Mouse (Mus musculus) limb, embryonic 10.5 days (tissue): Measurements from ENCODE around the gene Adcy2. TPM values are rescaled to one million over a fixed set of nuclear protein-coding genes. Genes with fewer than 3 reads are reported as not detected.

ENCODE experiments used
- DNase-seq: peaks from one replicate; pipeline ENCODE4 v3.0.0-alpha.2; 2017; ENCODE audit warnings: low spot score
- H3K27ac ChIP-seq: fragments of 300-500 bp; sonication (generic); 2 replicates; pipeline ENCODE4 v1.5.1; 2016; ENCODE audit warnings: mild to moderate bottlenecking
- H3K27me3 ChIP-seq: fragments of 300-500 bp; sonication (generic); 2 replicates; pipeline ENCODE4 v1.6.1; 2016; ENCODE audit warnings: low read depth, mild to moderate bottlenecking; ENCODE audit not compliant: poor library complexity, severe bottlenecking
- H3K36me3 ChIP-seq: fragments of 300-500 bp; sonication (generic); 2 replicates; pipeline ENCODE4 v1.6.1; 2016; ENCODE audit warnings: mild to moderate bottlenecking, moderate library complexity
- H3K4me1 ChIP-seq: fragments of 300-500 bp; sonication (generic); 2 replicates; pipeline ENCODE4 v1.6.1; 2016
- H3K4me3 ChIP-seq: fragments of 300-500 bp; sonication (generic); 2 replicates; pipeline ENCODE4 v1.5.1; 2016; ENCODE audit warnings: mild to moderate bottlenecking, moderate library complexity
- H3K9me3 ChIP-seq: fragments of 300-500 bp; sonication (generic); replicated peaks from 2 replicates; pipeline ENCODE4 v1.6.1; 2016; ENCODE audit warnings: mild to moderate bottlenecking
- WGBS: fragments of 180-500 bp; shearing (Covaris S2); methylation state at CpG from one replicate; pipeline ENCODE4 v1.1.7; 2016; 5-methylcytosine and 5-hydroxymethylcytosine counted together
- polyA plus RNA-seq: library from polyadenylated mRNA; unstranded; fragments of >200 nt; fragmentation: Nextera tagmentation; extraction: Ambion mirVana; gene quantifications from 2 replicates; pipeline ENCODE4 v1.2.1, GENCODE M21; 2016

The Adcy2 gene
- polyA plus RNA-seq, 1 experiment from 2014 or later = 1.2 TPM

GRCm38 (mm10) chr13:68680429-68680828 lies 318.9 kb downstream of the Adcy2 start:
- Histone ChIP-seq H3K27ac (no peak overlapping the region), H3K36me3 (no peaks in the 10 kb centered on the region), H3K27me3 (no peaks in the 10 kb centered on the region), H3K9me3 (no peaks in the 10 kb centered on the region), H3K4me3 (no peak overlapping the region), H3K4me1 (no peaks in the 10 kb centered on the region)
- no peak for DNase-seq
- WGBS = 83% methylated on average over 1 of the region's 1 CpGs

- H3K4me1 ChIP-seq = no peaks in the 10 kb centered on the region
- H3K4me3 ChIP-seq = no peak overlapping the region
- no peak overlapping the region for H3K27ac ChIP-seq
- no peaks in the 10 kb centered on the region for H3K36me3 ChIP-seq
- no peak for DNase-seq
- no peaks in the 10 kb centered on the region for H3K9me3 ChIP-seq
- 93% methylated on average over 1 of the region's 1 CpGs for WGBS
- H3K27me3 ChIP-seq = no peaks in the 10 kb centered on the region
Measured at GRCm38 (mm10) chr13:68642786-68643185, 356.6 kb downstream of the Adcy2 start.

- Histone ChIP-seq H3K4me3 (no peak overlapping the region), H3K36me3 (no peaks in the 10 kb centered on the region), H3K9me3 (no peaks in the 10 kb centered on the region), H3K27ac (no peak overlapping the region), H3K4me1 (no peaks in the 10 kb centered on the region), H3K27me3 (no peaks in the 10 kb centered on the region)
- no peak for DNase-seq
- 76% methylated on average over 3 of the region's 3 CpGs for WGBS
Measured at GRCm38 (mm10) chr13:68627041-68627440, 372.3 kb downstream of the Adcy2 start.

GRCm38 (mm10) chr13:68622792-68623191 lies 376.5 kb downstream of the Adcy2 start:
- no peaks in the 10 kb centered on the region for H3K36me3 ChIP-seq
- no peak overlapping the region for H3K4me3 ChIP-seq
- no peaks in the 10 kb centered on the region for H3K4me1 ChIP-seq
- DNase-seq = no peak
- H3K27me3 ChIP-seq = no peaks in the 10 kb centered on the region
- no peak overlapping the region for H3K27ac ChIP-seq
- 74% methylated on average over 6 of the region's 6 CpGs for WGBS
- H3K9me3 ChIP-seq = no peaks in the 10 kb centered on the region

GRCm38 (mm10) chr13:68607652-68608405 lies 391.5 kb downstream of the Adcy2 start:
- WGBS = 50% methylated on average over 21 of the region's 21 CpGs
- H3K27ac ChIP-seq = no peak overlapping the region

GRCm38 (mm10) chr13:68605689-68606126 lies 393.6 kb downstream of the Adcy2 start:
- Histone ChIP-seq H3K36me3 (no peaks in the 10 kb centered on the region), H3K9me3 (no peaks in the 10 kb centered on the region), H3K4me1 (peaks cover 13% of the 10 kb centered on the region; the same call in 1 of the 2 replicates), H3K27me3 (no peaks in the 10 kb centered on the region), H3K4me3 (peak overlapping the region; percentile 46), H3K27ac (peak overlapping the region; percentile 53)
- 7% methylated on average over 11 of the region's 11 CpGs for WGBS
- DNase-seq = peak; percentile 62

More at GRCm38 (mm10) chr13:68607652-68608405, 391.5 kb downstream of the Adcy2 start:
- Histone ChIP-seq H3K27me3 (no peaks in the 10 kb centered on the region), H3K4me1 (peaks cover 11% of the 10 kb centered on the region; the same call in 1 of the 2 replicates), H3K9me3 (no peaks in the 10 kb centered on the region), H3K36me3 (no peaks in the 10 kb centered on the region), H3K4me3 (peak overlapping the region; percentile 26)
- DNase-seq = peak; percentile 31

GRCm38 (mm10) chr13:68603085-68603484 lies 396.3 kb downstream of the Adcy2 start:
- Histone ChIP-seq H3K4me1 (peaks cover 11% of the 10 kb centered on the region; the same call in 1 of the 2 replicates), H3K27ac (no peak overlapping the region), H3K9me3 (no peaks in the 10 kb centered on the region), H3K27me3 (no peaks in the 10 kb centered on the region), H3K4me3 (no peak overlapping the region), H3K36me3 (no peaks in the 10 kb centered on the region)
- DNase-seq = no peak
- 81% methylated on average over 6 of the region's 6 CpGs for WGBS

GRCm38 (mm10) chr13:68601184-68601583 lies 398.2 kb downstream of the Adcy2 start:
- Histone ChIP-seq H3K9me3 (no peaks in the 10 kb centered on the region), H3K27ac (no peak overlapping the region), H3K36me3 (no peaks in the 10 kb centered on the region), H3K4me1 (peaks cover 16% of the 10 kb centered on the region), H3K4me3 (no peak overlapping the region), H3K27me3 (peaks cover 6% of the 10 kb centered on the region; the same call in 1 of the 2 replicates)
- WGBS = 37% methylated on average over 6 of the region's 6 CpGs
- DNase-seq = no peak

GRCm38 (mm10) chr13:68598953-68599352 lies 400.4 kb downstream of the Adcy2 start:
- Histone ChIP-seq H3K9me3 (no peaks in the 10 kb centered on the region), H3K27me3 (peaks cover 6% of the 10 kb centered on the region; the same call in 1 of the 2 replicates), H3K36me3 (peaks cover 6% of the 10 kb centered on the region; the same call in 1 of the 2 replicates), H3K4me1 (peaks cover 10% of the 10 kb centered on the region), H3K27ac (no peak overlapping the region), H3K4me3 (no peak overlapping the region)
- no peak for DNase-seq

GRCm38 (mm10) chr13:68597667-68598066 lies 401.7 kb downstream of the Adcy2 start:
- WGBS = 11% methylated on average over 13 of the region's 13 CpGs
- Histone ChIP-seq H3K27me3 (peaks cover 6% of the 10 kb centered on the region; the same call in 1 of the 2 replicates), H3K4me3 (peak overlapping the region; percentile 41), H3K4me1 (peaks cover 10% of the 10 kb centered on the region), H3K36me3 (peaks cover 16% of the 10 kb centered on the region), H3K9me3 (no peaks in the 10 kb centered on the region), H3K27ac (no peak overlapping the region)
- DNase-seq = no peak

GRCm38 (mm10) chr13:68597199-68597598 lies 402.1 kb downstream of the Adcy2 start, which contains the start of gene 1700001L19Rik:
Gene 1700001L19Rik, plus strand, starts transcription at chr13:68597421.
- WGBS = 10% methylated on average over 10 of the region's 10 CpGs
- Histone ChIP-seq H3K4me1 (peaks cover 10% of the 10 kb centered on the region), H3K9me3 (no peaks in the 10 kb centered on the region), H3K27me3 (peaks cover 6% of the 10 kb centered on the region; the same call in 1 of the 2 replicates), H3K27ac (no peak within 1 kb of the TSS), H3K4me3 (peak within 1 kb of the TSS; percentile 41), H3K36me3 (peaks cover 21% of the 10 kb centered on the region)
- DNase-seq = no peak

- Histone ChIP-seq H3K36me3 (peaks cover 55% of the 10 kb centered on the region), H3K9me3 (no peaks in the 10 kb centered on the region), H3K4me1 (peaks cover 8% of the 10 kb centered on the region), H3K27ac (no peak overlapping the region), H3K27me3 (peaks cover 6% of the 10 kb centered on the region; the same call in 1 of the 2 replicates), H3K4me3 (no peak overlapping the region)
- no peak for DNase-seq
- WGBS = 84% methylated on average over 1 of the region's 1 CpGs
Measured at GRCm38 (mm10) chr13:68593797-68594196, 405.5 kb downstream of the Adcy2 start.

GRCm38 (mm10) chr13:68588352-68588751 lies 411.0 kb downstream of the Adcy2 start:
- H3K36me3 ChIP-seq = peaks cover 99% of the 10 kb centered on the region

More at GRCm38 (mm10) chr13:68588352-68588751, 411.0 kb downstream of the Adcy2 start:
- no peak overlapping the region for H3K27ac ChIP-seq
- no peaks in the 10 kb centered on the region for H3K9me3 ChIP-seq
- DNase-seq = no peak
- no peaks in the 10 kb centered on the region for H3K4me1 ChIP-seq
- no peak overlapping the region for H3K4me3 ChIP-seq
- no peaks in the 10 kb centered on the region for H3K27me3 ChIP-seq
